ENCODE assay signal across 16 mouse cellular contexts in the genomic region with DNA sequence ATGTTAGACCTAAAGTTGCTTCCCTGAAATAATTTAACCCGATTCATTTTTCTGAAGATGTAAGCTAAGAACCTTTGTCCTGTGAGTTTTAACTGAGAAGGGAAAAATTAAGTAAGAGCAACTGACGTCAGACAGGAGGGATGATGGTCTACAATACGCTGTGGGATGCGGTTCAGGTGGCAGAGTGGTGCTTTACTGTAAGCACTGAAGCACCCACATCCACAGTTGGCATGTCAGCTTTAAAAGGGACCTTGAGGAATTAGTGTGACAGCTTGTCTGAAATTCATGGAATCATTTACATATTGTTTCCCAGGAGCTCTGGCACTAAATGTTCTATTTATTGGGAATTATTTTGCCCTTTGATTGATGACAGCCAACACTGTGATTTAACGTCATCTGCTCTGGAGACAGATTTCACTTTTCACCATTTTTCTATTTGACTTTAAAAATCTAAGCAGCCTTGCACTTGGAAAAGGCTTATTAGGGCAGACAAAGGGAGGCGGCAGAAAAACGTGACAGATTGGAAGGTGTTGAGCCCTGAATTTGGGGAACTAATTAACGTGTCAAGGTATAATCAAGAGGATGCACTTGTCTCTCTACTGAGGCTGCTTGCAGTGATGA. TPM values are rescaled to one million over a fixed set of nuclear protein-coding genes. Genes with fewer than 3 reads are reported as not detected.
DNase-seq lines count a peak whose midpoint lies in the region; ATAC-seq and TF ChIP-seq lines count a peak whose summit lies in the region.
"Had no signal": no experiment of that assay in that cellular context is flagged by ENCODE, and none has a peak within 500 bp of the region (broad histone marks: within the 10 kb centered on the region; RNA-seq: fewer than 3 reads in every experiment).

No protein-coding gene starts in this region.

- H3K4me3 ChIP-seq in cerebellum, adult 2 months (replicated peaks; ENCODE audit: insufficient read depth, low read depth, low read length), result peak overlapping the region; percentile 57
- peak overlapping the region; percentile 59 for H3K4me3 ChIP-seq in forebrain, postnatal 0 days (ENCODE audit: low read depth, low read length)
- H3K4me3 ChIP-seq in midbrain, postnatal 0 days (ENCODE audit: low read depth, low read length), result peak overlapping the region; percentile 73
- H3K4me3 ChIP-seq in liver, embryonic 11.5 days (ENCODE audit: low read depth, low read length), result no peak overlapping the region
- H3K4me3 ChIP-seq: heart, embryonic 15.5 days; limb, embryonic 13.5 days; myocyte had no signal

- TF ChIP-seq POLR2A in cerebellum, adult 2 months (IDR thresholded peaks at IDR 0.05; ENCODE audit: borderline replicate concordance, insufficient read depth, low read length), result no peak

- H3K27ac ChIP-seq in cerebellum, adult 2 months (ENCODE audit: insufficient read depth, low read length), result peak overlapping the region; percentile 58; the same call in 1 of the 2 replicates
- H3K27ac ChIP-seq in forebrain, postnatal 0 days (ENCODE audit: low read depth, low read length), result peak overlapping the region; percentile 94
- peak overlapping the region; percentile 96 for H3K27ac ChIP-seq in midbrain, postnatal 0 days (ENCODE audit: low read depth, low read length)
- no peak overlapping the region for H3K27ac ChIP-seq in liver, embryonic 11.5 days (ENCODE audit: low read depth, low read length)
- H3K27ac ChIP-seq: heart, embryonic 15.5 days; kidney, postnatal 0 days; limb, embryonic 13.5 days had no signal

- no peak for TF ChIP-seq CTCF in cerebellum, adult 2 months (IDR thresholded peaks at IDR 0.05; ENCODE audit: borderline replicate concordance, insufficient read depth, low read depth, low read length)
- no peak for TF ChIP-seq CTCF in forebrain, postnatal 0 days (IDR thresholded peaks at IDR 0.05; ENCODE audit: low read depth)
- no peak for TF ChIP-seq CTCF in midbrain, postnatal 0 days (IDR thresholded peaks at IDR 0.05)

- peak in 1 of 2 experiments; percentile 45 for DNase-seq in cerebellum, adult 2 months
- DNase-seq in cerebellum, adult 8-10 months, result no peak
- peak; percentile 42 for DNase-seq in layer of hippocampus, adult 9-11 months
- DNase-seq in layer of hippocampus, adult 9-10 months (ENCODE audit: low spot score), result no peak
- peak; percentile 70 for DNase-seq in forebrain, postnatal 0 days
- DNase-seq in midbrain, postnatal 0 days (ENCODE audit: low spot score), result peak; percentile 47
- no peak for DNase-seq in liver, embryonic 11.5 days (ENCODE audit: low spot score)
- no peak for DNase-seq in adrenal gland, adult 8-10 months
- DNase-seq: liver, postnatal 0 days; lung, postnatal 36 days; thymus, postnatal 14 days had no signal

- 14% methylated on average over 8 of the region's 8 CpGs for WGBS in cerebellum, adult 2 months
- WGBS in forebrain, postnatal 0 days, result 21% methylated on average over 8 of the region's 8 CpGs
- 26% methylated on average over 8 of the region's 8 CpGs for WGBS in midbrain, postnatal 0 days
- WGBS in liver, embryonic 11.5 days, result 64% methylated on average over 8 of the region's 8 CpGs

- H3K9ac ChIP-seq in forebrain, postnatal 0 days, result peak overlapping the region; percentile 82
- peak overlapping the region; percentile 83 for H3K9ac ChIP-seq in midbrain, postnatal 0 days (replicated peaks; ENCODE audit: low read length, poor library complexity, severe bottlenecking)
- H3K9ac ChIP-seq in liver, embryonic 11.5 days (ENCODE audit: low read depth, low read length), result no peak overlapping the region
- H3K9ac ChIP-seq: heart, embryonic 15.5 days; limb, embryonic 13.5 days; liver, postnatal 0 days had no signal

- H3K9me3 ChIP-seq in forebrain, postnatal 0 days (ENCODE audit: low read length), result no peaks in the 10 kb centered on the region
- H3K9me3 ChIP-seq in midbrain, postnatal 0 days (ENCODE audit: low read length), result no peaks in the 10 kb centered on the region
- no peaks in the 10 kb centered on the region for H3K9me3 ChIP-seq in liver, embryonic 11.5 days (ENCODE audit: control insufficient read depth, low read length)
- H3K9me3 ChIP-seq: heart, embryonic 15.5 days; limb, embryonic 13.5 days had no signal

- no peaks in the 10 kb centered on the region for H3K36me3 ChIP-seq in forebrain, postnatal 0 days (ENCODE audit: insufficient read depth)
- H3K36me3 ChIP-seq in midbrain, postnatal 0 days (ENCODE audit: insufficient read depth, low read length), result no peaks in the 10 kb centered on the region
- no peaks in the 10 kb centered on the region for H3K36me3 ChIP-seq in liver, embryonic 11.5 days (ENCODE audit: control insufficient read depth, insufficient read depth, low read length)
- H3K36me3 ChIP-seq: heart, embryonic 15.5 days; limb, embryonic 13.5 days had no signal

- peak; percentile 48; the same call in 1 of the 2 replicates for ATAC-seq in forebrain, postnatal 0 days
- ATAC-seq in midbrain, postnatal 0 days (ENCODE audit: low FRiP score), result no peak
- ATAC-seq in liver, embryonic 11.5 days (replicated peaks; ENCODE audit: low FRiP score), result no peak
- ATAC-seq: liver, postnatal 0 days; Patski had no signal

- H3K4me1 ChIP-seq in cerebellum, adult 2 months (ENCODE audit: control insufficient read depth, insufficient read depth, low read length), result peaks cover 2% of the 10 kb centered on the region; the same call in 1 of the 2 replicates
- H3K4me1 ChIP-seq in forebrain, postnatal 0 days (ENCODE audit: insufficient read depth), result peaks cover 21% of the 10 kb centered on the region
- peaks cover 5% of the 10 kb centered on the region; the same call in 1 of the 2 replicates for H3K4me1 ChIP-seq in midbrain, postnatal 0 days (ENCODE audit: insufficient read depth, low read length)
- H3K4me1 ChIP-seq in liver, embryonic 11.5 days (replicated peaks; ENCODE audit: control insufficient read depth, insufficient read depth, low read length), result no peaks in the 10 kb centered on the region

- H3K27me3 ChIP-seq in cerebellum, adult 2 months (ENCODE audit: control insufficient read depth, insufficient read depth, low read length), result no peaks in the 10 kb centered on the region
- H3K27me3 ChIP-seq in forebrain, postnatal 0 days (ENCODE audit: insufficient read depth, low read length), result no peaks in the 10 kb centered on the region
- no peaks in the 10 kb centered on the region for H3K27me3 ChIP-seq in midbrain, postnatal 0 days (ENCODE audit: insufficient read depth, low read length)
- peaks cover 30% of the 10 kb centered on the region for H3K27me3 ChIP-seq in liver, embryonic 11.5 days (replicated peaks; ENCODE audit: control insufficient read depth, insufficient read depth, low read length)

- H3K4me2 ChIP-seq in forebrain, postnatal 0 days (ENCODE audit: low read depth), result peak overlapping the region; percentile 59
- peak overlapping the region; percentile 64 for H3K4me2 ChIP-seq in midbrain, postnatal 0 days (ENCODE audit: low read depth, low read length, poor library complexity, severe bottlenecking)
- H3K4me2 ChIP-seq in liver, embryonic 11.5 days, result no peak overlapping the region
- H3K4me2 ChIP-seq: heart, embryonic 15.5 days; limb, embryonic 13.5 days had no signal

RNA-seq across cellular contexts. Expression of gene Chl1, which starts 3.3 kb away (rescaled TPM):
- 51.9 and 54.9 TPM in 2 replicates for polyA plus RNA-seq in cerebellum, adult 2 months (2012; rRNA removed)
- 317 and 347 TPM in 2 replicates for total RNA-seq in forebrain, postnatal 0 days (2014; rRNA removed)
- 131 and 173 TPM in 2 replicates for polyA plus RNA-seq in forebrain, postnatal 0 days (2015; fragmentation: Nextera tagmentation; extraction: Ambion mirVana)
- 300 and 376 TPM in 2 replicates for total RNA-seq in midbrain, postnatal 0 days (2014; rRNA removed)
- 216 and 224 TPM in 2 replicates for polyA plus RNA-seq in midbrain, postnatal 0 days (2015; fragmentation: Nextera tagmentation; extraction: Ambion mirVana)
- 0.12 and 0.32 TPM in 2 replicates for polyA plus RNA-seq in liver, embryonic 11.5 days (2014; fragmentation: Nextera tagmentation; extraction: Ambion mirVana)
- 1 to 10 TPM; 1.3 to 3.4 (median 2.4) TPM for total RNA-seq in adrenal gland, adult 8-10 months (2022)
- polyA plus RNA-seq: liver, postnatal 0 days; myocyte; Patski had no signal

Comparison
In these comparisons a context has a peak if more than half of its experiments do, and no peak if none do; other contexts are left out.
1. DNase-seq: peak in layer of hippocampus, adult 9-11 months (single experiment), forebrain, postnatal 0 days (single experiment) and midbrain, postnatal 0 days (single experiment); none in cerebellum, adult 8-10 months (single experiment), layer of hippocampus, adult 9-10 months (single experiment), liver, embryonic 11.5 days (single experiment) and adrenal gland, adult 8-10 months (single experiment).
2. RNA of gene Chl1, which starts 3.3 kb away (polyA plus RNA-seq): 216 to 224 TPM in midbrain, postnatal 0 days, 131 to 173 TPM in forebrain, postnatal 0 days and 51.9 to 54.9 TPM in cerebellum, adult 2 months; 0.12 to 0.32 TPM in liver, embryonic 11.5 days; every median in the first group is over 10 times any median in the second.